In the genomic region with DNA sequence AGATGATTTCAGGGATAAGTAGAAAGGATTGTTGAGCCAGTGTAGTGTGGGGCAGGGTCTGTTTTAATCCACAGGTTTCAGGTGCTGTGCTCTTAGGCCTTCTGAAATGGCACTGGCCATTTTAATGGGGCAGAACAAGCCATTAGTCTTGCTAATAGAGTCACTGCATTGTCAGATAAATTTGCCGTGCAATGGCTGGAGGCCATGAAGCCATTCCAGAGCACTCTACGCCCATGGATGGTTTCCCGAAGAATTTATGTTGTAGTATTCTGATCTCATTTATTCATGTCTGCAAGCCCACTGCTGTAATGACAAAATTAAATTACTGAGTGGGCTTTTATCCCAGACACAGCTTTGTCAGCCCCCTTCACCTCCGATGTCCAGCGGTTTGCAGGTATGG, we compare ENCODE assay signal across 27 mouse cellular contexts. TPM values are rescaled to one million over a fixed set of nuclear protein-coding genes. Genes with fewer than 3 reads are reported as not detected.
DNase-seq lines count a peak whose midpoint lies in the region; ATAC-seq and TF ChIP-seq lines count a peak whose summit lies in the region.
"Had no signal": no experiment of that assay in that cellular context is flagged by ENCODE, and none has a peak within 500 bp of the region (broad histone marks: within the 10 kb centered on the region; RNA-seq: fewer than 3 reads in every experiment).

No protein-coding gene starts in this region.

- no peaks in the 10 kb centered on the region for H3K36me3 ChIP-seq in kidney, postnatal 0 days (ENCODE audit: insufficient read depth, low read length)
- H3K36me3 ChIP-seq in neural tube, embryonic 13.5 days = no peaks in the 10 kb centered on the region
- H3K36me3 ChIP-seq in neural tube, embryonic 15.5 days = no peaks in the 10 kb centered on the region
- H3K36me3 ChIP-seq: embryonic facial prominence, embryonic 10.5 days; embryonic facial prominence, embryonic 12.5 days; forebrain, embryonic 15.5 days; G1E had no signal

- no peaks in the 10 kb centered on the region for H3K9me3 ChIP-seq in kidney, postnatal 0 days (replicated peaks; ENCODE audit: low read length)
- H3K9me3 ChIP-seq in neural tube, embryonic 13.5 days = no peaks in the 10 kb centered on the region
- H3K9me3 ChIP-seq in neural tube, embryonic 15.5 days (replicated peaks) = no peaks in the 10 kb centered on the region
- H3K9me3 ChIP-seq: embryonic facial prominence, embryonic 10.5 days; embryonic facial prominence, embryonic 12.5 days; forebrain, embryonic 13.5 days; forebrain, embryonic 15.5 days; G1E had no signal

- no peak for TF ChIP-seq CTCF in kidney, postnatal 0 days (IDR thresholded peaks at IDR 0.05; ENCODE audit: low read depth)

- no peak overlapping the region for H3K27ac ChIP-seq in kidney, postnatal 0 days
- 0 out of 2 replicates have a peak overlapping the region, but pooled peaks have one; percentile 3 for H3K27ac ChIP-seq in neural tube, embryonic 13.5 days (replicated peaks)
- H3K27ac ChIP-seq in neural tube, embryonic 15.5 days (replicated peaks) = no peak overlapping the region
- H3K27ac ChIP-seq: embryonic facial prominence, embryonic 10.5 days; embryonic facial prominence, embryonic 12.5 days; forebrain, embryonic 13.5 days; forebrain, embryonic 15.5 days had no signal

- no peak overlapping the region for H3K9ac ChIP-seq in kidney, postnatal 0 days (ENCODE audit: low read depth, low read length)
- H3K9ac ChIP-seq in neural tube, embryonic 13.5 days = no peak overlapping the region
- H3K9ac ChIP-seq in neural tube, embryonic 15.5 days (replicated peaks) = no peak overlapping the region
- H3K9ac ChIP-seq: embryonic facial prominence, embryonic 12.5 days; forebrain, embryonic 13.5 days; forebrain, embryonic 15.5 days had no signal

- WGBS in kidney, postnatal 0 days = 46% methylated on average over 5 of the region's 5 CpGs
- WGBS in neural tube, embryonic 13.5 days = 42% methylated on average over 5 of the region's 5 CpGs
- 42% methylated on average over 5 of the region's 5 CpGs for WGBS in neural tube, embryonic 15.5 days

- intact Hi-C loops in heart, postnatal 25 days (cut with DNase I) = no loop called here

- no peaks in the 10 kb centered on the region for H3K4me1 ChIP-seq in kidney, postnatal 0 days (replicated peaks; ENCODE audit: insufficient read depth, low read length)
- peaks cover 13% of the 10 kb centered on the region for H3K4me1 ChIP-seq in neural tube, embryonic 13.5 days (replicated peaks)
- H3K4me1 ChIP-seq in neural tube, embryonic 15.5 days = peaks cover 11% of the 10 kb centered on the region
- H3K4me1 ChIP-seq: embryonic facial prominence, embryonic 12.5 days; forebrain, embryonic 13.5 days; forebrain, embryonic 15.5 days had no signal

- DNase-seq in heart, adult 11 months = peak; percentile 34
- no peak for DNase-seq in heart, postnatal 25 days (ENCODE audit: low spot score)
- DNase-seq in kidney, postnatal 0 days (ENCODE audit: low spot score) = peak; percentile 12
- DNase-seq in kidney, postnatal 10 days = no peak
- DNase-seq: adrenal gland, adult 8-10 months; adrenal gland, postnatal 14 days; adrenal gland, postnatal 36 days; B cell, adult 2 months; cerebellum, adult 11-12 months; cerebellum, adult 2 months; cerebellum, adult 9-10 months; cerebellum, postnatal 10 days; cerebellum, postnatal 25 days had no signal

- no peak overlapping the region for H3K4me3 ChIP-seq in kidney, postnatal 0 days (replicated peaks; ENCODE audit: low read depth, low read length)
- H3K4me3 ChIP-seq in neural tube, embryonic 13.5 days = no peak overlapping the region
- H3K4me3 ChIP-seq in neural tube, embryonic 15.5 days (replicated peaks) = no peak overlapping the region
- H3K4me3 ChIP-seq: embryonic facial prominence, embryonic 10.5 days; embryonic facial prominence, embryonic 12.5 days; forebrain, embryonic 13.5 days; forebrain, embryonic 15.5 days had no signal

- H3K4me2 ChIP-seq in kidney, postnatal 0 days (ENCODE audit: low read length) = no peak overlapping the region
- H3K4me2 ChIP-seq in neural tube, embryonic 13.5 days = no peak overlapping the region
- H3K4me2 ChIP-seq in neural tube, embryonic 15.5 days = no peak overlapping the region
- H3K4me2 ChIP-seq: embryonic facial prominence, embryonic 12.5 days; forebrain, embryonic 13.5 days; forebrain, embryonic 15.5 days had no signal

- ATAC-seq in kidney, postnatal 0 days (replicated peaks; ENCODE audit: low FRiP score, low read depth) = no peak
- ATAC-seq in neural tube, embryonic 13.5 days (ENCODE audit: low read depth) = peak; percentile 62; the same call in 1 of the 2 replicates
- ATAC-seq in neural tube, embryonic 15.5 days (ENCODE audit: low FRiP score) = no peak
- ATAC-seq: activated CD4-positive, CD25-positive, alpha-beta regulatory T cell, adult 4 months; CD4-positive, CD25-positive, alpha-beta regulatory T cell, adult 4 months; forebrain, embryonic 13.5 days; forebrain, embryonic 15.5 days; Patski had no signal

- H3K27me3 ChIP-seq in kidney, postnatal 0 days (ENCODE audit: insufficient read depth, low read length) = no peaks in the 10 kb centered on the region
- H3K27me3 ChIP-seq in neural tube, embryonic 13.5 days = peaks cover 72% of the 10 kb centered on the region
- peaks cover 25% of the 10 kb centered on the region; the same call in 1 of the 2 replicates for H3K27me3 ChIP-seq in neural tube, embryonic 15.5 days (replicated peaks)
- H3K27me3 ChIP-seq: embryonic facial prominence, embryonic 12.5 days; forebrain, embryonic 13.5 days; forebrain, embryonic 15.5 days had no signal

RNA-seq across cellular contexts. Expression of a gene that starts 21.9 kb away (rescaled TPM):
- total RNA-seq in heart, postnatal 25 days (2021) = not detected
- not detected in 2 replicates for polyA plus RNA-seq in kidney, postnatal 0 days (2015; fragmentation: Nextera tagmentation; extraction: Ambion mirVana)
- 0.24 TPM in 1 of 2 replicates, not detected in the other for polyA plus RNA-seq in neural tube, embryonic 13.5 days (2015; fragmentation: Nextera tagmentation; extraction: Ambion mirVana)
- polyA plus RNA-seq in neural tube, embryonic 15.5 days (2015; fragmentation: Nextera tagmentation; extraction: Ambion mirVana) = 0.29 TPM in 1 of 2 replicates, not detected in the other
- total RNA-seq: adrenal gland, adult 18-20 months; adrenal gland, adult 8-10 months; adrenal gland, postnatal 14 days; adrenal gland, postnatal 36 days; CH12.LX; G1E had no signal
- polyA plus RNA-seq: activated CD4-positive, CD25-positive, alpha-beta regulatory T cell, adult 4 months; CD4-positive, CD25-positive, alpha-beta regulatory T cell, adult 4 months; embryonic facial prominence, embryonic 10.5 days; embryonic facial prominence, embryonic 12.5 days; forebrain, embryonic 11.5 days; G1E; Patski had no signal

RNA-seq across cellular contexts. Expression of a gene that starts 54.6 kb away (rescaled TPM):
- total RNA-seq in heart, postnatal 25 days (2021) = not detected
- polyA plus RNA-seq in kidney, postnatal 0 days (2015; fragmentation: Nextera tagmentation; extraction: Ambion mirVana) = not detected in 2 replicates
- 30.1 and 33.6 TPM in 2 replicates for polyA plus RNA-seq in neural tube, embryonic 13.5 days (2015; fragmentation: Nextera tagmentation; extraction: Ambion mirVana)
- polyA plus RNA-seq in neural tube, embryonic 15.5 days (2015; fragmentation: Nextera tagmentation; extraction: Ambion mirVana) = 36.4 and 42.7 TPM in 2 replicates
- total RNA-seq: adrenal gland, adult 18-20 months; adrenal gland, adult 8-10 months; adrenal gland, postnatal 14 days; adrenal gland, postnatal 36 days; CH12.LX; G1E had no signal
- polyA plus RNA-seq: activated CD4-positive, CD25-positive, alpha-beta regulatory T cell, adult 4 months; CD4-positive, CD25-positive, alpha-beta regulatory T cell, adult 4 months; G1E; Patski had no signal

RNA-seq across cellular contexts. Expression of a gene that starts 55.7 kb away (rescaled TPM):
- not detected for total RNA-seq in heart, postnatal 25 days (2021)
- polyA plus RNA-seq in kidney, postnatal 0 days (2015; fragmentation: Nextera tagmentation; extraction: Ambion mirVana) = 0.10 TPM in 1 of 2 replicates, not detected in the other
- polyA plus RNA-seq in neural tube, embryonic 13.5 days (2015; fragmentation: Nextera tagmentation; extraction: Ambion mirVana) = 4.0 and 5.0 TPM in 2 replicates
- 4.8 and 5.7 TPM in 2 replicates for polyA plus RNA-seq in neural tube, embryonic 15.5 days (2015; fragmentation: Nextera tagmentation; extraction: Ambion mirVana)
- total RNA-seq: adrenal gland, adult 18-20 months; adrenal gland, adult 8-10 months; adrenal gland, postnatal 14 days; adrenal gland, postnatal 36 days; CH12.LX had no signal
- polyA plus RNA-seq: activated CD4-positive, CD25-positive, alpha-beta regulatory T cell, adult 4 months; CD4-positive, CD25-positive, alpha-beta regulatory T cell, adult 4 months; embryonic facial prominence, embryonic 12.5 days; embryonic facial prominence, embryonic 14.5 days; forebrain, embryonic 11.5 days; G1E; Patski had no signal

Comparison
In these comparisons a context has a peak if more than half of its experiments do, and no peak if none do; other contexts are left out.
1. DNase-seq: peak in heart, adult 11 months (single experiment) and kidney, postnatal 0 days (single experiment); none in heart, postnatal 25 days (single experiment) and kidney, postnatal 10 days (single experiment).
2. RNA of a gene that starts 54.6 kb away (polyA plus RNA-seq): 36.4 to 42.7 TPM in neural tube, embryonic 15.5 days and 30.1 to 33.6 TPM in neural tube, embryonic 13.5 days; not detected in kidney, postnatal 0 days; every median in the first group is over 10 times any median in the second.